Mouse (Mus musculus) T-helper 1 cell (primary cell): ENCODE data around the gene Slc16a6.

Source experiments
- in situ Hi-C: fragments of 300-600 bp; cut with MboI, MseI; formaldehyde crosslinking; loops from one replicate; pipeline ENCODE4 v1.15.1; 2025; ENCODE audit warnings: high pct_unique_total_duplicates

Gene Slc16a6

DNA sequence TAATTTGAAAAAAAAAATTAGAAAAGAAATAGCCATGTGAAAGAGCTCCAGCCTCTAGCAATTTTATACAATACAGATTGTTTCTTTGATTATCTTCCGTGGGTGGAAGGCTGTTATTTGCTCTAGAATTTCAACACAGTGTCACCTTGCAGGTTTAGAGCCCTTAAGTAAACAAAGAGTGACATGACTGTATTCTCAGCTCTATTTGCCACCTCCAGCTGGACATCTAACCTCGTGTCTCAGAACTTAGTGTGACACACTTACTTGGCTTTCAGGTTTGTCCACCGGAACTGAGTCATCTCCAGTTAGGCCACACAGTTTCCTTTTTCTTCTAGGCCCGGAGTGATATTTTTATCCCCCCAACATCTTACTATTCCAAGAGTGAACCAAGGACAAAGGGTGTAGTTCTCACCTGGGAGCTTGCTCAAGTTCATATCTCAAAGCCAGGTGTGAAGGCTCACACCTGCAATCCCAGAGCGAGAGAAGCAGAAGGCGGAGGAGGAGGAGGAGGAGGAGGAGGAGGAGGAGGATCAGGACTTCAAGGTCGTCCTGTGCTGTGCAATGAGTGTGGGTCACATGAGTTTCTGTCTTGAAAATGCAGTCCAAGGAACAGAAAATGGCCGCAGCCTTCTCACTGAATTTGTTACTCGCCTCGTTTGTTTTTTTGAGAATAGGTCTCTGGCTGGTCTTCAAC, 14.7 kb upstream of the Slc16a6 start:
- in situ Hi-C loops = no loop called here

GRCm38 (mm10) chr11:109487111-109487510, 13.7 kb upstream of the Slc16a6 start:
- in situ Hi-C loops = no loop called here

- in situ Hi-C loops = no loop called here
These were observed 12.1 kb upstream of the Slc16a6 start for GRCm38 (mm10) chr11:109485398-109486045.

- in situ Hi-C loops = no loop called here
These were observed 7.0 kb upstream of the Slc16a6 start for GRCm38 (mm10) chr11:109480440-109480839.

DNA sequence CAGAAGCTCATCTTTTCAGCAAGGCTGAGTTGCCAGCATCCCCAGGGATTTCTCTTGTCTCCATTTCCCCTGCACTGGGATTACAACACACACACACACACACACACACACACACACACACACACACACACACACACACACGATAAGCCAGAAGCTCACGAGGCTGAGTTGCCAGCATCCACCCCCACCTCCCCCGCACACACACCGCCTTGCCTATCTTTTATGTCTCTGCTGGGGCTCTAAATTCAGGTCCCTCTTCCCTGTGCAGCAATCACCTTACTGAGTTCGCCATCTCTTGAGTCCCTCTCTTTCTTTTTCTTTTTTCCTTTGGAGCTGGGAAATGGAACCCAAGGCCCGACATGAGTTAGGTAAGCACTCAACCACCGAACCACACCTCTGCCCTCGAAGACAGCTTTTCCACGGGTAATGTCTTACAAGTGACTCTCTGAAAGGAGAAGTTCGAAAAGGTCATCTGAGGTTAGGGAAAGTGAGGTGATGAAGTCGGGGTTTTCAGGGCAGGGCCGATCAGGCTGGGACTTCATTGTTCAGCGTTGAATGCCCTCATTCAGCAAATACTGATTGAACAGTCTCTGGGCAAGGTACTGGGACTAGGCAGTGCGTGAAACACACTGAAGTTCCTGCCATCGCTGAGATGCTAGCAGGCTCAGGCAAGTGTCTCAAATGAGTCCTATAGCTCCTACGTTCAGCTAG, 6.3 kb upstream of the Slc16a6 start:
- in situ Hi-C loops = no loop called here

GRCm38 (mm10) chr11:109477606-109478380, 4.4 kb upstream of the Slc16a6 start:
- in situ Hi-C loops = no loop called here

GRCm38 (mm10) chr11:109476653-109477052, 3.3 kb upstream of the Slc16a6 start:
- in situ Hi-C loops = no loop called here

DNA sequence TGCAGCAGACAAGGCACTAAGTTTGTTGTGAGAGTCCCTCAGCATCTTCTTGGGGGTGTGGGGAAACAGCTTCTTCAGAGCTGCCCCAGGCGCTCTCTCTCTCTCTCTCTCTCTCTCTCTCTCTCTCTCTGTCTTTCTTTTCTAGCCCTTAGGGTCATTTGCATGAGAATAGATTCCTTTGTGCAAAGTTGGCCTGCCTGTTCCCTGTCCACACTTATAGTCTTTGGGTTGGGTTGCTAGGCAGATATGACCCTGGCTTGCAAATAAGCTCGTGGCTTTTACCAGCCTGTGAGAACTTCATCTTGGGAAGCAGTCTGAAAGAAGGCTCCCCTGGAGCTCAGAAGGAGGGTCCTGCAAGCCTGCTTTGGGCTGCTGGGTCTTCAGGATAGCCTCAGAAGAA, 2.8 kb upstream of the Slc16a6 start:
- in situ Hi-C loops = no loop called here

- in situ Hi-C loops = no loop called here
These were observed 2.3 kb upstream of the Slc16a6 start for GRCm38 (mm10) chr11:109475717-109476116.

DNA sequence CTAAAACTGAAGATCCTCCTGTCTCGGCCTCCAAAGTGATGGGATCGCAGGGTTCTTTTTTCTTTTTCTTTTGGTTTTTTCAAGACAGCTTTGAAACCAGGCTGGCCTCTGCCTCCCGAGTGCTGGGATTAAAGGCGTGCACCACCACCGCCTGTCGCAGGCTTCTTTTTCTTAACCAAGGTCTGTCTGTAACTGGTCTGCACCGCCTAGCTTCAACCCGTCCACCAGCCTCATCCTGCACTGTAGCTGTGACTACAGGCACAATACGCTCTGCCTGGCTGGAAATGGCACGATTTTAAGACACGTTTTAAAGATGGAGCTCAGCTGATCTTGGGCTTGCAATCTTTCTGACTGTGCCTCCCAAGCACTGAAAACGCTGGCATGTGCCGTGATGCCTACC, 1.4 kb upstream of the Slc16a6 start:
- in situ Hi-C loops = no loop called here

DNA sequence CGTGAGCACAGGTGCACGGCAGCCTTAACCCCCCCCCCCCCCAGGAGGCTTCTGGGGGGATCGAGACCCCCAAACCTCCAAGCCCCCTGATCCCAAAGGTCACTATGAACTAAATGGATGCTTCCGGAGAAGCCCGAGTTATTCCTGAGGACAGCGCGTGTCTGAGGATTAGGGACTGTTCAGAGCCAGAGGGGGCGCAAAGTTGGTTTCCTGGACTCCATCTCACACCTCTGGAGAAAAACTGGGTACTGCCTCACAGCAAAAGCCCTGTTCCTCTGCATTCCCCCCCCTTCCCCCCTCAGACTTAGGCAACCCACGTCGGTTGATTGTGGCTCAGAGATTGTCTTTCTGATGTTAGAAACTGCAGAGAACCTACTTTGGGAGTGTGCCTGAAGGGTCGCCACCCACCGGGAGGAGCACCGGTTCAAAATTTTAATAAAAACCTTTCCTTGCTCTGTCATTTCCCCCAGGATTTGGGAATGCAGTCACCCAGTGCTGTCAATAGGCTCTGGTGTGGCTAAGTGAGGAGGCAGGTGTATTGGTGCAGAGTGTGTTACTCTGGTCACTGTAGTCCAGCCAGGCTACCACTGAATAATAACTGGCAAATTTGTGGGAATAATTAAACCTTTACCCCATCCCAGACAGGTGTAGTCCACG, 816 bp upstream of the Slc16a6 start:
- in situ Hi-C loops = no loop called here

GRCm38 (mm10) chr11:109472821-109473170, 602 bp downstream of the Slc16a6 start:
- in situ Hi-C loops = no loop called here

DNA sequence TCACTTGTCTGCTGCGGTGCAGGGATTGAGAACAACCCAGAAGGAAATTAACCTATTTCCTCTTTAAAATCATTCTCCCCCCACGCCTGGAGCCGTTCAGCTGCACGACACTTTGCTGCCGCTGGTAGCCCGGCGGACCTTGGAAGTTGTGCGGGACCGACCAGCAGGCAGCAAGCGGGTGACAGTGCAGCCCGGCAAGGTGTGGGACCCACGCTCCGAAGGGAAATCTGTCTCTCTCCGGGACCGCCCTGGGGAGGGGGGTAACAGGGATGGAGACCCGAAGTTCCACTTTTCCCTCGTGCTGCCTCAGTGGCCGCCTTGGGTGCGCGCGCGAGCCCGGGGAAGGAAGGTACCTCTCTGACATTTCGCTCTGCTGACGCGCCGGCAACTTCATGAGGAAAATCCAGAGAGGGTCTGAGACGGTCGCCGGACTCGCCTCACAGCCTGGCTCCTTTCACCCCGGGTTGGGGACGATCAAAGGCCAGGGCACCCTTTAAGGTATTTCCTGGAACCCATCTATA, 1.2 kb downstream of the Slc16a6 start:
- in situ Hi-C loops = no loop called here

- in situ Hi-C loops = no loop called here
These were observed 2.2 kb downstream of the Slc16a6 start for GRCm38 (mm10) chr11:109470921-109471861.

GRCm38 (mm10) chr11:109470170-109470569, 3.2 kb downstream of the Slc16a6 start:
- in situ Hi-C loops = no loop called here

DNA sequence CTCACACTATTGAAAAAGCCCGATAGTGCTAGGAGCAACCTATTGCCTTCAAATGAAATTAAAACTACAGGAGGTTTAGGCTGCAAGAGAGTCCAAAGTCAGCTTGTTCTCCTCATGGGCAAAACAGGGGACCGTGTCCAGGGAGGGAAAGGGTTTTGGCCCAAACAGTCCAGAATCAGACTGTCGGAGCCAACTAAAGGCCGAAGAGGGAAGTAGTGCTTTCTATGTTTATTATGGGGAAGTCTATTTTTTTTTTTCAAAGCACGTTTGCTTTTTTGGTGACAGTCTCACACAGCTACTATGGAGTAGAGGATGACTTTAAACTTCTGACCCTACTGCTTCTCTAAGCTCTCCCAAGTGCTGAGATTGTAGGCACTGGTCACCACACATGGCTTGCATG, 5.3 kb downstream of the Slc16a6 start:
- in situ Hi-C loops = no loop called here

DNA sequence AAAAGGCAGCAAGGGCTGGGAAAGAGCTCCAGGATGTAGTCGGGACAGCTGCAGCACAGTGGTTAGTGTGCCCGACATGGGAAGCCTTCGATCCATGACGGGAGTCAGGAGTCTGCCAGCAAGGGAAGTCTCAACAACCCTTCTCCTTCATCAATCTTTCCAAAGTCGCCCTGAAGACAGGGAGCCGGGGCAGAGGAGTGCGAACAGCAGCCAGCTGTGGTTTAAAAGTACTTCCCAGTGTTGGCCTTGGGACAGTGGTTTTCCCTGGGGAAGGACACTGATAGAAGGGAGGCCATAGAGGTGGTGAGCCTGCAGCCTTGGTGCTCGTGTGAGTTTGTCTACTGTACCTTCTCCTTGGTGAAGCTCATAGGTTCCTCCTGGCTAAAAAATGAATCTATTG, 6.4 kb downstream of the Slc16a6 start:
- in situ Hi-C loops = no loop called here

- in situ Hi-C loops = no loop called here
These were observed 8.3 kb downstream of the Slc16a6 start for GRCm38 (mm10) chr11:109465068-109465467.

DNA sequence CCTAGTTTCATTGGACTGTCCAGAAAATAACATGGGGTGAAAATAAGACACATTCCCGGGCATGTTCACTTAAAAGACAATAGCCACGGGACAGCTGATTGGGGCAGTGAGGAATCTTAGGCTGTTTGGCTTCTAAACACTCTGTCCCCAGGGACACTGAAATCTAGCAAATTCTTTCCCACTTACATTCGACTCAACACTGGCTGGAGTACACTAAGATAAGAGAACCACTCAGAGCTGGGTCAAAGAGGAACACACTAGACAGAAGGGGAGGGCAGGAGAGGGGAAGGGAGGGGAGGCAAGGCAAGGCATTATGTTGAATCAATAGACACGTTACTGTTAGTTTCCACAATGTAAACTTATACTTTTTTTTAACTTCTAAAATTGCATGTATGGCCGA, 12.8 kb downstream of the Slc16a6 start:
- in situ Hi-C loops = no loop called here

- in situ Hi-C loops = no loop called here
These were observed 15.2 kb downstream of the Slc16a6 start for GRCm38 (mm10) chr11:109458165-109458564.
